ENCODE assay signal across 14 mouse cellular contexts in genomic region chr2:136351393-136352096, GRCm38 (mm10). TPM values are rescaled to one million over a fixed set of nuclear protein-coding genes. Genes with fewer than 3 reads are reported as not detected.
DNase-seq lines count a peak whose midpoint lies in the region; ATAC-seq and TF ChIP-seq lines count a peak whose summit lies in the region.
"Had no signal": no experiment of that assay in that cellular context is flagged by ENCODE, and none has a peak within 500 bp of the region (broad histone marks: within the 10 kb centered on the region; RNA-seq: fewer than 3 reads in every experiment).

No protein-coding gene starts in this region.

- no peak for DNase-seq in forebrain, embryonic 14.5 days (ENCODE audit: low spot score)
- peak; percentile 11 for DNase-seq in lung, embryonic 14.5 days
- no peak for DNase-seq in lung, adult 18-20 months
- DNase-seq in cerebellum, adult 11-12 months, result peak; percentile 31
- DNase-seq in hindbrain, embryonic 11.5 days (ENCODE audit: low spot score), result peak; percentile 3
- DNase-seq in lung, postnatal 36 days, result no peak
- DNase-seq: gastrocnemius, postnatal 25 days; kidney, postnatal 14 days; liver, embryonic 13.5 days; lung, postnatal 4 days had no signal

- 0 out of 2 replicates have a peak, but pooled peaks have one; percentile 37 for ATAC-seq in forebrain, embryonic 14.5 days
- no peak for ATAC-seq in forebrain, embryonic 16.5 days
- ATAC-seq in lung, embryonic 14.5 days (ENCODE audit: insufficient read depth), result no peak
- no peak for ATAC-seq in hindbrain, embryonic 11.5 days (ENCODE audit: low FRiP score)
- no peak for ATAC-seq in megakaryocyte, adult 5-6 weeks (ENCODE audit: poor library complexity, severe bottlenecking)

- H3K4me3 ChIP-seq in forebrain, embryonic 14.5 days (ENCODE audit: low read depth, low read length), result no peak overlapping the region
- no peak overlapping the region for H3K4me3 ChIP-seq in forebrain, embryonic 16.5 days (replicated peaks; ENCODE audit: low read length)
- H3K4me3 ChIP-seq in lung, embryonic 14.5 days (ENCODE audit: low read depth, low read length), result no peak overlapping the region
- H3K4me3 ChIP-seq in hindbrain, embryonic 11.5 days (ENCODE audit: low read depth, low read length), result no peak overlapping the region
- H3K4me3 ChIP-seq: heart, embryonic 13.5 days; liver, embryonic 13.5 days had no signal

- no peak overlapping the region for H3K9ac ChIP-seq in forebrain, embryonic 14.5 days (ENCODE audit: low read length)
- no peak overlapping the region for H3K9ac ChIP-seq in forebrain, embryonic 16.5 days (replicated peaks; ENCODE audit: low read depth, low read length)
- H3K9ac ChIP-seq in lung, embryonic 14.5 days, result no peak overlapping the region
- H3K9ac ChIP-seq in hindbrain, embryonic 11.5 days (ENCODE audit: low read depth, low read length), result no peak overlapping the region
- H3K9ac ChIP-seq: heart, embryonic 13.5 days; liver, embryonic 13.5 days had no signal

- no peaks in the 10 kb centered on the region for H3K4me1 ChIP-seq in forebrain, embryonic 14.5 days (ENCODE audit: control insufficient read depth, insufficient read depth, low read length)
- no peaks in the 10 kb centered on the region for H3K4me1 ChIP-seq in forebrain, embryonic 16.5 days (replicated peaks; ENCODE audit: control insufficient read depth, insufficient read depth, low read length)
- no peaks in the 10 kb centered on the region for H3K4me1 ChIP-seq in lung, embryonic 14.5 days (ENCODE audit: insufficient read depth)
- H3K4me1 ChIP-seq in hindbrain, embryonic 11.5 days (replicated peaks; ENCODE audit: control insufficient read depth, insufficient read depth, low read length), result no peaks in the 10 kb centered on the region
- H3K4me1 ChIP-seq: liver, embryonic 13.5 days had no signal

- H3K36me3 ChIP-seq in forebrain, embryonic 14.5 days (ENCODE audit: control insufficient read depth, insufficient read depth, low read length), result no peaks in the 10 kb centered on the region
- no peaks in the 10 kb centered on the region for H3K36me3 ChIP-seq in forebrain, embryonic 16.5 days (ENCODE audit: control insufficient read depth, insufficient read depth)
- no peaks in the 10 kb centered on the region for H3K36me3 ChIP-seq in lung, embryonic 14.5 days (ENCODE audit: insufficient read depth)
- no peaks in the 10 kb centered on the region for H3K36me3 ChIP-seq in hindbrain, embryonic 11.5 days (ENCODE audit: control insufficient read depth, insufficient read depth, low read length)
- H3K36me3 ChIP-seq: heart, embryonic 13.5 days; liver, embryonic 13.5 days had no signal

- no peak overlapping the region for H3K4me2 ChIP-seq in forebrain, embryonic 14.5 days (ENCODE audit: low read length)
- no peak overlapping the region for H3K4me2 ChIP-seq in forebrain, embryonic 16.5 days (ENCODE audit: low read length)
- H3K4me2 ChIP-seq in lung, embryonic 14.5 days, result no peak overlapping the region
- H3K4me2 ChIP-seq in hindbrain, embryonic 11.5 days (replicated peaks; ENCODE audit: low read depth, low read length), result no peak overlapping the region
- H3K4me2 ChIP-seq: heart, embryonic 13.5 days; liver, embryonic 13.5 days had no signal

- H3K27me3 ChIP-seq in forebrain, embryonic 14.5 days (replicated peaks; ENCODE audit: control insufficient read depth, insufficient read depth, low read length), result no peaks in the 10 kb centered on the region
- H3K27me3 ChIP-seq in forebrain, embryonic 16.5 days (replicated peaks; ENCODE audit: control insufficient read depth, insufficient read depth, low read length), result no peaks in the 10 kb centered on the region
- no peaks in the 10 kb centered on the region for H3K27me3 ChIP-seq in lung, embryonic 14.5 days (ENCODE audit: insufficient read depth, low read length)
- no peaks in the 10 kb centered on the region for H3K27me3 ChIP-seq in hindbrain, embryonic 11.5 days (ENCODE audit: control insufficient read depth, insufficient read depth, low read length)
- H3K27me3 ChIP-seq: heart, embryonic 13.5 days; liver, embryonic 13.5 days had no signal

- no peaks in the 10 kb centered on the region for H3K9me3 ChIP-seq in forebrain, embryonic 14.5 days (replicated peaks; ENCODE audit: control insufficient read depth, low read length)
- no peaks in the 10 kb centered on the region for H3K9me3 ChIP-seq in forebrain, embryonic 16.5 days (ENCODE audit: control insufficient read depth, low read length)
- H3K9me3 ChIP-seq in lung, embryonic 14.5 days (ENCODE audit: low read depth, low read length), result no peaks in the 10 kb centered on the region
- no peaks in the 10 kb centered on the region for H3K9me3 ChIP-seq in hindbrain, embryonic 11.5 days (ENCODE audit: control insufficient read depth, low read length)
- H3K9me3 ChIP-seq: heart, embryonic 13.5 days; liver, embryonic 13.5 days had no signal

- no peak for TF ChIP-seq CTCF in lung, embryonic 14.5 days (IDR thresholded peaks at IDR 0.05; ENCODE audit: low read depth)

- no peak overlapping the region for H3K27ac ChIP-seq in forebrain, embryonic 14.5 days (ENCODE audit: low read depth, low read length)
- H3K27ac ChIP-seq in forebrain, embryonic 16.5 days (ENCODE audit: low read length), result no peak overlapping the region
- no peak overlapping the region for H3K27ac ChIP-seq in lung, embryonic 14.5 days (ENCODE audit: low read depth)
- H3K27ac ChIP-seq in hindbrain, embryonic 11.5 days (ENCODE audit: low read depth, low read length), result no peak overlapping the region
- H3K27ac ChIP-seq: heart, embryonic 13.5 days; liver, embryonic 13.5 days had no signal

- WGBS in forebrain, embryonic 14.5 days, result 77% methylated on average over 2 of the region's 2 CpGs
- 82% methylated on average over 2 of the region's 2 CpGs for WGBS in forebrain, embryonic 16.5 days
- WGBS in lung, embryonic 14.5 days, result 81% methylated on average over 2 of the region's 2 CpGs
- 80% methylated on average over 2 of the region's 2 CpGs for WGBS in hindbrain, embryonic 11.5 days

RNA-seq across cellular contexts. Expression of gene Pak7, which starts 36.2 kb away (rescaled TPM):
- polyA plus RNA-seq in forebrain, embryonic 14.5 days (2014; fragmentation: Nextera tagmentation; extraction: Ambion mirVana), result 29.7 and 33.7 TPM in 2 replicates
- polyA plus RNA-seq in forebrain, embryonic 16.5 days (2015; fragmentation: Nextera tagmentation; extraction: Ambion mirVana), result 33.0 and 34.7 TPM in 2 replicates
- 0.64 and 1.1 TPM in 2 replicates for polyA plus RNA-seq in lung, embryonic 14.5 days (2014; fragmentation: Nextera tagmentation; extraction: Ambion mirVana)
- 17.2 and 18.2 TPM in 2 replicates for polyA plus RNA-seq in hindbrain, embryonic 11.5 days (2014; fragmentation: Nextera tagmentation; extraction: Ambion mirVana)
- total RNA-seq in megakaryocyte, adult 5-6 weeks (2015), result not detected in 2 replicates
- total RNA-seq in megakaryocyte, adult 5-6 weeks (2017), result not detected in 2 replicates
- total RNA-seq: gastrocnemius, postnatal 25 days; MEL had no signal

Comparison
In these comparisons a context has a peak if more than half of its experiments do, and no peak if none do; other contexts are left out.
1. DNase-seq: peak in lung, embryonic 14.5 days (single experiment), cerebellum, adult 11-12 months (single experiment) and hindbrain, embryonic 11.5 days (single experiment); none in forebrain, embryonic 14.5 days (single experiment), lung, adult 18-20 months (0 of 2) and lung, postnatal 36 days (single experiment).